Mouse (Mus musculus) forelimb bud, embryonic 11.5 days (tissue): Measurements from ENCODE around the gene Tktl2.

Experiments
- DNase-seq: peaks from one replicate; pipeline ENCODE4 v3.0.0-alpha.2; 2012; ENCODE audit warnings: low read depth, low spot score

Gene Tktl2

GRCm38 (mm10) chr8:66511537-66511936 is at the start of gene Tktl2:
Tktl2 (plus strand) TSS chr8:66511756.
- DNase-seq, result no peak

DNA sequence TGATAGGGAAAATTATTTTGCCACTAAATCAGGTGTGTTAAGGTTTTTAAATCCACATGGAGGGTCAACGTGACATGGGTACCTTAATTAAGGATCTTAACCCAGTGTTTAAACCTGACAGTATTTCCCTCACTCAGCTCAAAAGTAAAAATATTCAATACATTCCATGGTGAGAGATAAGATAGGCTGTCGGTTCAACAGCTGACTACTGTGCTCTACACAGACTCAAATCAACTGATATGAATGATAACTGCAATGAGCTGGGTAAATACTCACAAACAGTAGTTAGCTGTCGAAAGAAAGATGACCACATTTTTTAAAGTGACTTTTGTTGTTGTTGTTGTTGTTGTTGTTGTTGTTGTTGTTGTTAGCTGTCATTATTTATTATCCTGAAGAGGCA is 41.7 kb upstream of the Tktl2 start:
- no peak for DNase-seq

GRCm38 (mm10) chr8:66476880-66477279 is 34.7 kb upstream of the Tktl2 start:
- DNase-seq, result no peak

DNA sequence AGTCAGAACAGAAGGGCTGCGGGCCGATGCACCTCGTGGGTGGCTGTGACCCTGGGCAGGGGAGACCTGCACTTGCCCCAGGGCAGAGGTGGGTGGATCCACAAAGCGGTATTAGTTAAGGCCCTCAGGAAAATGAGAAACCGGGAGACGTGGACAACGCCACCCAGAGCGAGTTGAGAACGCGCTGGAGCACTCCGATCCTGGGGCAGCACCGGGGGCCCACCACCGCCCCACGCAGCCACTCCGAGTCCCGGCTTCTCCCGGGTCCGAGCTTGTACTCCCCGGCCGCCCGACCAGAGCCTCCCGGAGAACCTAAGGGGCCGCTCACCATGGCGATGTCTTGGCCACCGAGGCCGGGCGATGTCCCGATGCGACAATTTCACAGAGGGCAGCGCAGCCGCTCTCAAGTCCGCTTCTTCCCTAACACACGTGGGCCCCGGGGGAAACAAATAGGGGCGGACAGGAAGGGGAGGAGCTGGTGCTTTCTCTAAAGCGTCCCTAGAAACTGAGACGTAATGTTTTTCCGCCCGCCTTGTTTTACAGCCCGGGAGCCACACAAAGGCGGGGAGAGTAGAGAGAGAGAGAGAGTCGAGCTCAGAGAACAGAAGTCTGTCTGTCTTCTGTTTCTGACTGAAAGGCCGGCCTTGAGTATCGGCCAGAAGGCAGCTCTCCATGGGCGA is 25.3 kb upstream of the Tktl2 start, which contains the start of gene Tma16:
Gene Tma16, minus strand, starts transcription at position 447 of the 680 bp plus-strand sequence.
- peak; percentile 87 for DNase-seq

GRCm38 (mm10) chr8:66488556-66488955 is 23.0 kb upstream of the Tktl2 start:
- no peak for DNase-seq

DNA sequence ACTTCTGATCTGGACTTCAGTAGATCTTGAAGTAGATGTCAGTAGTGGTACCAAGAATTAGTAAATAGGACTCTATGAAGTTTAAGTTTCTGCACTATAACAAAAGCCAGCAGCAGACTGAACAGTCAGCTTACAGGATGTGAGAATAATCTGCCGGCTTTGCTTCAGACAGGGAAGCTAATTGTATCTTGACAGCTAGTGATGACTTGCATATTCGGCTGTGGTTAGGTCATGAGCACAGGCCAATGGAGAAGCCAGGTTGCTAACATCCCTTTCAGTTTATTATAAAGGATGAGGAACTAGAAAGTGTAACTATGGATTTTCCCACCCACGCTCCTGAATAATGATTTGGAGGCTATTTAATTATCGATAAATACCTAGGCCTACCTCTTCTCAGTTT is 20.9 kb upstream of the Tktl2 start:
- DNase-seq, result no peak

GRCm38 (mm10) chr8:66494496-66494895 is 17.1 kb upstream of the Tktl2 start:
- DNase-seq, result no peak

DNA sequence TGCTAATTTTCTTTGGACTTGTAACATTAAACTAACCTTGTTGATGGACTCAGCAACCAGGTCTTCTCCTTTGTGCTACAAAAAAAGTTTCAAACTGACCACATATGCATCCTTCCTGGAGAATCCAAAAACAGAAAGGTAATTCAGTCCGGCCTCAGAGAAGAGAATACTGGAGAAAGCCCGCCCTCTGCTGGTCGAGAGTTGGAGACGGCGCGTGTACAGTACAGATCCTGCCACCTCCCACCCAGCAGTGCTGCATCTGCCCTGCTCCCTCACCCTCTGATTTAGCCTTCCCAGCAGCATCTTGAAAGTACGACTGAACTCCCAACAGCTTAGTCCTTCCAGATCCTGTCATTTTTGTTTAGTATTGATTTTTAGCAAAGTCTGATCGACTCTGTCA is 15.8 kb upstream of the Tktl2 start:
- DNase-seq, result peak; percentile 55

- DNase-seq, result peak; percentile 64
These were observed 14.5 kb upstream of the Tktl2 start for GRCm38 (mm10) chr8:66496998-66497577.

GRCm38 (mm10) chr8:66503381-66503780 is 8.2 kb upstream of the Tktl2 start:
- DNase-seq, result no peak

DNA sequence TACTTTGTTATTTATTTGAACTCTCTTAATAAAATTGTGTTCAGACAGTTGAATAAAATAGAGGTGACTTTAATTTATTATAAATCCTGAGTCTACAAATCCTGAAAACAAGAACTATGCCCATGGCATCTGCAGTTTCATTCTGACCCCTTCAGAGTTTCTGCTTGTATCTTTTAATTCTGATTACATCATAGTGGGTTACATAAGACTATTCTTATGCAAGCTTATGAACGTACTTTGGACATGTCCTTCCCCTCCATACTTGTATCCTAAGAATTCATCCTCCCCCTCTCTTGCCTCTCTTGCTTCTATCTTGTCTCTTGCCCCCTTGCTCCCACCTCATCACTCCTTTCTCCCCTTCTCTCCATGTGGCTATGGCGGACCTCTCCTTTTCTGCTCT is 7.6 kb downstream of the Tktl2 start:
- no peak for DNase-seq

GRCm38 (mm10) chr8:66520576-66520975 is 9.0 kb downstream of the Tktl2 start:
- no peak for DNase-seq

DNA sequence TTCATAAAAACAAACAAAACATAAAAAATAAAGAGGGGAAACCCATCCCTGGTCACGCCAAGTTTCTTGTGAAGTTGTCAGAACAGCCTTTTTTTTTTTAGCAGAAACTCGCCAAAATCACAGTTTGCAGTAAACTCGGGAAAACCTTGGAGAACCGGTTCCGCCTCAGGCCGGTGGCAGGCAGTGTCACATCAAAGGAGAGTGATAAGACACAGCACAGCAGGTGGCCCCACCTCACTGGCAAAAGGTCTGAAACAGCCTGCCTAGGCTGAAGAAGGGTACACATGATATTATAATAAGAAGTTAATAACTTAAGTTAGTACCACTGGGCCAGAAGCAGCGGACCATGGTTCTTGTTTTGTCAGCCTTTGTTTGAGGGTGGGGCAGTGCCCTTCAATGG is 38.5 kb downstream of the Tktl2 start:
- no peak for DNase-seq
